Mouse (Mus musculus): ENCODE data around the gene Arhgef12.

DNA sequence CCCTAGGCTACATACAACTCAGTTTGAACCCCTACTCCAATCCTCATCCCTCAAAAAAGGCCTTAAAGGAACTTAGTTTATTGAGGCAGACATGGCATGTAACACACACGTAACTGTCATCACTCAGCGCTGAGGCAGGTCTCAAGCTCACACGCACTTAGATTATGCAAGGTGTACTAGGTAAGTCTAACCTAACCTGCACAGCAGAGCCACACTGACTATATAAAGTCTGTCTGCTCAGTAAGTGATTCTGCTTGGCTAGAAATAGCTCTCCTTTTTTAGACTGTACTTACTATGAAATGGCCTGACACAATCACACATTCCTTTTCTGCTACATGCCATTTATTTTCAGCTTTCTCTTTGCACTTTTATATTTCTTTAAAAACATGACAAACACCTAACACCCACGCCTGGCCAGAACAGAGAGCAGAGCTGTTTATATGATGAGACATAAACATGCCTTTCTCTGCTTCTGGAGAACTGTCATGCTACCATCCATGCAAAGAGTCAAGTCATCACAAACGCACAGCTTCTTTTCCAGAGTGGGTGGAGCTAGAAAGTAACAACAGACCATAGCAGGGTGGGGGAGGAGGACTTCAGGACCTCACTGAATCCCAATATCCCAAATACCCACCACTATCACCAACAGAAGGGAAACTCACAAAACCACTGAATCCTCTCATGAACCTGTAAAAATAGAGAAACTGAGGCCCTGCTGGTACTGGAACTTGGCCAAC is 85.4 kb downstream of the Arhgef12 start:
- TF ChIP-seq POLR2A (IDR thresholded peaks at IDR 0.05; ENCODE audit: extremely low read depth, insufficient read depth, low read length) (no peak), CTCF (IDR thresholded peaks at IDR 0.05; ENCODE audit: extremely low read depth, insufficient read depth, low read length) (no peak)

All from cortical plate, adult 2 months (tissue).